Mouse (Mus musculus): ENCODE results near the gene Olfr698.

DNA sequence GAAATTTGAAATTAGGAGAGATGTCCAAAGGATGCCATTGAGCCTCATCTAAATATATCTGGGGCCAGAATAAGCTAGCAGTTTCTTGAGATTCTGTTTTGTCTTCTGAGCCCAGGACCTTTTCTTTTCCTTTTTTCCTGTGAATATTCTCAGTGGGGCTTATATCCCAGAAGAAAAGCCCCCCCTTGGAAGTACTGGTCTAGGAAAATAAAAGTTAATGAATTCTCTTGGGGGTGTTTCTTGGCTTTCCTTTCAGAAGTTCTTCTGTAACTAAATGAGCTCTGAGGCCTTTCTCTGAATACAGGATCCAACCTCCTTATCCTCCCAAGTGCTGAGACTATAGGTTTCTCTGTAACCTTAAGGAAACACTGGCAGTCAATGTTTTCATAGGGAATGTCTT lies at the start of gene Olfr698:
- TF ChIP-seq CTCF (IDR thresholded peaks at IDR 0.05; ENCODE audit: low read depth) (no peak), EP300 (IDR thresholded peaks at IDR 0.05; ENCODE audit: low read depth) (no peak)

All from heart, postnatal 0 days (tissue).